Mouse (Mus musculus): ENCODE results near the gene Tm7sf2. TPM values are rescaled to one million over a fixed set of nuclear protein-coding genes. Genes with fewer than 3 reads are reported as not detected.
A peak's percentile ranks its signal among the peaks of the same experiment; 100 is the strongest.

Tm7sf2 gene
- polyA plus RNA-seq, 1 experiment from 2014 or later, result 41.3 TPM

DNA sequence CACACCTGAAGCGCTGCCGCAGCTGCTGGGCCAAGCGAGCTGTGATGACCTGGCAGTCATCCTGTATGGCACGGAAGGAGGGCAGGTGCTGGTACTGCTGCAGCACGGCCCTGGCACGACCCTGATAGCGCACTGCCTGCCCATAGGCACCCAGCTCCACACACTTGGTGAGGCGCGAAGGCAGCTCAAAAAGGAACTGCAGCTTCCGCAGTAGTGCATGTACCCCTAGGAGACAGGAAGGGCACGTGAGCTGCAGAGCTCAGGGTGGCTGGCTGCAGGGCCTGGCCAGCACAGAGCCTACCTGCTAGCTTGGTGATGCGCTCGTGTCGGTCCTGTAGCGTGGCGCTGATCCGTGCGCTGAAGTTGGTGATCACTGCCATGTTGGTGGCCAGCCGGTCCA is 3.1 kb upstream of the Tm7sf2 start:
- 95% methylated on average over 19 of the region's 19 CpGs for WGBS
- Histone ChIP-seq H3K4me1 (replicated peaks; ENCODE audit: control insufficient read depth, insufficient read depth, low read length) (peaks cover 24% of the 10 kb centered on the region), H3K4me2 (ENCODE audit: low read length) (no peak overlapping the region), H3K9me3 (ENCODE audit: control insufficient read depth, low read length) (no peaks in the 10 kb centered on the region), H3K4me3 (replicated peaks; ENCODE audit: low read length) (no peak overlapping the region), H3K27ac (ENCODE audit: low read length) (no peak overlapping the region), H3K9ac (replicated peaks; ENCODE audit: low read depth, low read length) (no peak overlapping the region), H3K36me3 (ENCODE audit: control insufficient read depth, insufficient read depth) (peaks cover 12% of the 10 kb centered on the region), H3K27me3 (replicated peaks; ENCODE audit: control insufficient read depth, insufficient read depth, low read length) (no peaks in the 10 kb centered on the region)
- no peak for ATAC-seq

- 89% methylated on average over 31 of the region's 31 CpGs for WGBS
- Histone ChIP-seq H3K4me1 (replicated peaks; ENCODE audit: control insufficient read depth, insufficient read depth, low read length) (peaks cover 22% of the 10 kb centered on the region), H3K27me3 (replicated peaks; ENCODE audit: control insufficient read depth, insufficient read depth, low read length) (no peaks in the 10 kb centered on the region), H3K4me2 (ENCODE audit: low read length) (no peak overlapping the region), H3K9ac (replicated peaks; ENCODE audit: low read depth, low read length) (no peak overlapping the region), H3K36me3 (ENCODE audit: control insufficient read depth, insufficient read depth) (peaks cover 12% of the 10 kb centered on the region), H3K4me3 (replicated peaks; ENCODE audit: low read length) (no peak overlapping the region), H3K9me3 (ENCODE audit: control insufficient read depth, low read length) (no peaks in the 10 kb centered on the region), H3K27ac (ENCODE audit: low read length) (no peak overlapping the region)
- no peak for ATAC-seq
These were observed 2.5 kb upstream of the Tm7sf2 start for GRCm38 (mm10) chr19:6070571-6071250.

GRCm38 (mm10) chr19:6069851-6070250 is 1.7 kb upstream of the Tm7sf2 start:
- Histone ChIP-seq H3K9ac (replicated peaks; ENCODE audit: low read depth, low read length) (no peak overlapping the region), H3K36me3 (ENCODE audit: control insufficient read depth, insufficient read depth) (peaks cover 12% of the 10 kb centered on the region), H3K9me3 (ENCODE audit: control insufficient read depth, low read length) (no peaks in the 10 kb centered on the region), H3K27me3 (replicated peaks; ENCODE audit: control insufficient read depth, insufficient read depth, low read length) (no peaks in the 10 kb centered on the region), H3K27ac (ENCODE audit: low read length) (no peak overlapping the region), H3K4me2 (ENCODE audit: low read length) (no peak overlapping the region), H3K4me1 (replicated peaks; ENCODE audit: control insufficient read depth, insufficient read depth, low read length) (peaks cover 20% of the 10 kb centered on the region), H3K4me3 (replicated peaks; ENCODE audit: low read length) (no peak overlapping the region)
- ATAC-seq, result no peak
- 91% methylated on average over 10 of the region's 10 CpGs for WGBS

DNA sequence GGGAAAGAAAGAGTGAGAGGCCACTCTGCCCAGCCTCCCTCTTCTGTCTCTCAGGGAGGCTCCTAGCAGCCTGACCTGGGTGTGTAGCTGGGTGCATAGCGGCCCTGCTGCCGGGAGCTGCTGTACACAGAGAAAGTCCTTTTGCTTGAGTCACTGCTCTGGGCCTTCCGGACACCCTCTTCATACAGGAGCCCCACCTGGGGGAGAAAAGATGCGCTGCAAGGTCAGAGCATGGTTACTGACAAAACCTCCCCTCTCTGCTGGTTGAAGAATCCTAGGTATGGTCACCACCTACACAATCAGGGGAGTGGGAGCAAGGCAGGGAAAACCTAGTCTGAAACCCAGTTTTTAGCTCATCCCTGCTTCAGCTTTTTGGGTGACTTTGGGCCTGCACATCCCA is 778 bp upstream of the Tm7sf2 start:
- ATAC-seq, result no peak
- no peaks in the 10 kb centered on the region for H3K27me3 ChIP-seq (replicated peaks; ENCODE audit: control insufficient read depth, insufficient read depth, low read length)
- peaks cover 12% of the 10 kb centered on the region for H3K36me3 ChIP-seq (ENCODE audit: control insufficient read depth, insufficient read depth)
- no peaks in the 10 kb centered on the region for H3K9me3 ChIP-seq (ENCODE audit: control insufficient read depth, low read length)
- no peak overlapping the region for H3K27ac ChIP-seq (ENCODE audit: low read length)
- H3K9ac ChIP-seq (replicated peaks; ENCODE audit: low read depth, low read length), result no peak overlapping the region
- no peak overlapping the region for H3K4me2 ChIP-seq (ENCODE audit: low read length)
- H3K4me3 ChIP-seq (replicated peaks; ENCODE audit: low read length), result no peak overlapping the region
- WGBS, result 81% methylated on average over 4 of the region's 4 CpGs
- peaks cover 20% of the 10 kb centered on the region for H3K4me1 ChIP-seq (replicated peaks; ENCODE audit: control insufficient read depth, insufficient read depth, low read length)

- peak overlapping the region; percentile 90 for H3K27ac ChIP-seq (ENCODE audit: low read length)
- H3K4me2 ChIP-seq (ENCODE audit: low read length), result peak overlapping the region; percentile 99
- H3K36me3 ChIP-seq (ENCODE audit: control insufficient read depth, insufficient read depth), result peaks cover 12% of the 10 kb centered on the region
- peak; percentile 65 for ATAC-seq
- WGBS, result under 1% methylated on average over 30 of the region's 30 CpGs
- no peaks in the 10 kb centered on the region for H3K27me3 ChIP-seq (replicated peaks; ENCODE audit: control insufficient read depth, insufficient read depth, low read length)
- H3K4me1 ChIP-seq (replicated peaks; ENCODE audit: control insufficient read depth, insufficient read depth, low read length), result peaks cover 29% of the 10 kb centered on the region
- H3K9ac ChIP-seq (replicated peaks; ENCODE audit: low read depth, low read length), result peak overlapping the region; percentile 84
- H3K4me3 ChIP-seq (replicated peaks; ENCODE audit: low read length), result peak overlapping the region; percentile 73
- H3K9me3 ChIP-seq (ENCODE audit: control insufficient read depth, low read length), result no peaks in the 10 kb centered on the region
These were observed 1.0 kb downstream of the Tm7sf2 start for GRCm38 (mm10) chr19:6067011-6067723.

DNA sequence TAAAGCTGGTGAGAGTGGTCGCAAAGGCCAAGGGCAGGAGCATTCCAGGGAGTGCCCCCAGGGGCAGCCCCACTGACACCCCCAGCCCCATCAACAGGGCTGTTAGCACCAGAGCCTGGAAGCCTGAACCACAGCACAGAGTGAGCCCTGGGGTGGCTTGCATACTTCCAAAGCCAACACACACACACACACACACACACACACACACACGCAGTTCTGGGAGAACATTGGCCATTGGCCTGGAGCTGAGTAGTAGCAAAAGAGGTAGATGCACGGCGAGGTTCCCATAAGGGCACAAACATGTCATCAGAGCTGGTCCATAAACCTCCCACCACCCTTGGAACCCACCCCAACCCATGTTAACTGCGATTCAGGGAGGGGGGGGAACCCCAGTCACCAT is 1.6 kb downstream of the Tm7sf2 start:
- no peak for ATAC-seq

DNA sequence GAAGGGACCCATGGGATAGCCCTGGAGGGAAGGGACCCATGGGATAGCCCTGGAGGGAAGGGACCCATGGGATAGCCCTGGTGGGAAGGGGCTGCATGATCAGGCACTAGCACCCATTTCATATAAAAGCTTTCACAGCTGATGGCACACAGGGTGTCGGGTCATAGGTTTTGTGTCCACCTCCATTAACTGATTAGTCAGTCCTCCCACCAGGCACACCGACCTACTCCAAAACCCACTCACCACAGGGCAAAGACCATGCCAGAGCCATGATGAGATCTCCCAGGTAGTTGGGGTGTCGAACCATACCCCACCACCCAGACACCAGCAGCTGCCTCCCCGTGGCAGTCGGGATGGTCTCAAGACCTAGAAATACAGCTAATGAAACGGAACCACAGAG is 5.1 kb downstream of the Tm7sf2 start:
- WGBS, result 93% methylated on average over 6 of the region's 6 CpGs
- Histone ChIP-seq H3K9ac (replicated peaks; ENCODE audit: low read depth, low read length) (no peak overlapping the region), H3K4me3 (replicated peaks; ENCODE audit: low read length) (no peak overlapping the region), H3K27me3 (replicated peaks; ENCODE audit: control insufficient read depth, insufficient read depth, low read length) (no peaks in the 10 kb centered on the region), H3K27ac (ENCODE audit: low read length) (no peak overlapping the region), H3K4me1 (replicated peaks; ENCODE audit: control insufficient read depth, insufficient read depth, low read length) (peaks cover 45% of the 10 kb centered on the region), H3K36me3 (ENCODE audit: control insufficient read depth, insufficient read depth) (no peaks in the 10 kb centered on the region), H3K4me2 (ENCODE audit: low read length) (no peak overlapping the region), H3K9me3 (ENCODE audit: control insufficient read depth, low read length) (no peaks in the 10 kb centered on the region)
- ATAC-seq, result no peak

More for the DNA sequence above, 1.6 kb downstream of the Tm7sf2 start:
- Histone ChIP-seq H3K27me3 (replicated peaks; ENCODE audit: control insufficient read depth, insufficient read depth, low read length) (no peaks in the 10 kb centered on the region), H3K9ac (replicated peaks; ENCODE audit: low read depth, low read length) (peak overlapping the region; percentile 84), H3K36me3 (ENCODE audit: control insufficient read depth, insufficient read depth) (peaks cover 12% of the 10 kb centered on the region), H3K9me3 (ENCODE audit: control insufficient read depth, low read length) (no peaks in the 10 kb centered on the region), H3K4me1 (replicated peaks; ENCODE audit: control insufficient read depth, insufficient read depth, low read length) (peaks cover 34% of the 10 kb centered on the region), H3K4me2 (ENCODE audit: low read length) (peak overlapping the region; percentile 99), H3K4me3 (replicated peaks; ENCODE audit: low read length) (peak overlapping the region; percentile 73), H3K27ac (ENCODE audit: low read length) (peak overlapping the region; percentile 90)
- 43% methylated on average over 5 of the region's 5 CpGs for WGBS

DNA sequence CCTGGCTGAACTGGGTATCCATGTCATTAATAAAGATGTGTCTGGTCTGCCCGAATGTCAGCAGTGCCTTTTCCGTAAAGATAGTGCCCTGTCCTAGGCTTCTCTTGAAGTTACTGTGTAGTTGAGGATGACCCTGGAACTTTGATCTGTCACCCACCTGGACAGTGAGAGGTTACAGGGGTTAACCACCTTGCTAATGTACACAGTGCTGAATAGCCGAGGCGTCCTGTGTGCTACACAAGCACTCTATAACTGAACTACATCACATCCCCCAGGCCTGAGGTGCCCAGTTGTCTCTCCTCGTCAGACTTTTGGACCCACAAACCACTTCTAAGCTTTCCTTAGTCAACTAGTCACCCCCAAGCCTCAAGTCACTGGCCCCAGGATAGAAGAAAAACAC is 5.8 kb downstream of the Tm7sf2 start:
- 71% methylated on average over 5 of the region's 5 CpGs for WGBS
- peak overlapping the region; percentile 91 for H3K9ac ChIP-seq (replicated peaks; ENCODE audit: low read depth, low read length)
- no peaks in the 10 kb centered on the region for H3K27me3 ChIP-seq (replicated peaks; ENCODE audit: control insufficient read depth, insufficient read depth, low read length)
- no peak overlapping the region for H3K27ac ChIP-seq (ENCODE audit: low read length)
- H3K36me3 ChIP-seq (ENCODE audit: control insufficient read depth, insufficient read depth), result no peaks in the 10 kb centered on the region
- H3K9me3 ChIP-seq (ENCODE audit: control insufficient read depth, low read length), result no peaks in the 10 kb centered on the region
- H3K4me2 ChIP-seq (ENCODE audit: low read length), result peak overlapping the region; percentile 100
- H3K4me3 ChIP-seq (replicated peaks; ENCODE audit: low read length), result peak overlapping the region; percentile 90
- ATAC-seq, result no peak
- H3K4me1 ChIP-seq (replicated peaks; ENCODE audit: control insufficient read depth, insufficient read depth, low read length), result peaks cover 41% of the 10 kb centered on the region

DNA sequence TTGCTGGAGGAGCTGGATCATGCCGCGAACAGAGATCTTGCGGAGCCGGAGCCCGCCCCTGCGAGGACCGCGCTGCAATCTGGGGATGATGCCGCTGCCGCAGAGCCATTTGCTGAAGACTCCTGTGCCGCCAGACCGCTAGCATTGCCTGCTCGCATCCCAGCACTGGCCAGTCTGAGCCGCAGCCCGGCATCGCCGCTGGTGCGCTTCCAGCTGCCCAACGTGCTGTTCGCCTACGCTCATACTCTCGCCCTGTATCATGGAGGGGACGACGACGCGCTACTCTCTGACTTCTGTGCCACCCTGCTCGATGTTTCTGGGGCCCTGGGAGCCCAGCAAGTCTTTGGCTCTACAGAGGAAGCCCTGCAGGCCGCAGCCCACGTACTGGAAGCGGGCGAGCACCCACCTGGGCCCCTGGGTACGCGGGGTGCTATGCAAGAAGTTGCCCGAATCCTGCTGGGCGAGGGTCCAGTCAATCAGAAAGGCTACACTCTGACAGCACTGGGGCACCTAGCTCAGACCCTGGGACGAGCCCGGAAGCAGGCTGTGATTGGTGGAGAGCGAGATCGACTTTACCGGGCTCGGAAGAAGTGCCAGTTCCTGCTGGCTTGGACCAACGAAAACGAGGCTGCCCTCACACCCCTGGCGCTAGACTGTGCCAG is 6.4 kb downstream of the Tm7sf2 start:
- Histone ChIP-seq H3K27me3 (replicated peaks; ENCODE audit: control insufficient read depth, insufficient read depth, low read length) (no peaks in the 10 kb centered on the region), H3K4me1 (replicated peaks; ENCODE audit: control insufficient read depth, insufficient read depth, low read length) (peaks cover 40% of the 10 kb centered on the region), H3K4me2 (ENCODE audit: low read length) (peak overlapping the region; percentile 100), H3K9me3 (ENCODE audit: control insufficient read depth, low read length) (no peaks in the 10 kb centered on the region), H3K36me3 (ENCODE audit: control insufficient read depth, insufficient read depth) (no peaks in the 10 kb centered on the region), H3K27ac (ENCODE audit: low read length) (peak overlapping the region; percentile 82), H3K9ac (replicated peaks; ENCODE audit: low read depth, low read length) (peak overlapping the region; percentile 91), H3K4me3 (replicated peaks; ENCODE audit: low read length) (peak overlapping the region; percentile 90)
- 3% methylated on average over 43 of the region's 44 CpGs for WGBS
- no peak for ATAC-seq

All from forebrain, embryonic 16.5 days (tissue).